Mouse (Mus musculus) CH12.LX (cell line): ENCODE results near the gene Cblc. TPM values are rescaled to one million over a fixed set of nuclear protein-coding genes. Genes with fewer than 3 reads are reported as not detected.
A peak's percentile ranks its signal among the peaks of the same experiment; 100 is the strongest.

Experiments
- DNase-seq: peaks from one replicate; pipeline ENCODE4 v3.0.0-alpha.2; 2013; ENCODE audit errors: extremely low read depth
- H3K27ac ChIP-seq: 2 replicates; pipeline ENCODE4 v1.5.1; 2012; ENCODE audit warnings: low read depth, mild to moderate bottlenecking, control low read depth, moderate library complexity; ENCODE audit not compliant: insufficient read depth
- H3K27me3 ChIP-seq: replicated peaks from 2 replicates; pipeline ENCODE3; 2012; ENCODE audit warnings: inconsistent platforms
- H3K36me3 ChIP-seq, 2 experiments: replicated peaks in 1 of 2; 2 replicates each; pipeline versions ENCODE3 to v1.6.1; 2012; ENCODE audit warnings: inconsistent platforms in 1 of 2, low read length in 1 of 2, mild to moderate bottlenecking in 1 of 2, mixed read lengths in 1 of 2, moderate library complexity in 1 of 2; ENCODE audit not compliant: control insufficient read depth in 1 of 2, insufficient read depth in 1 of 2
- H3K4me1 ChIP-seq, 2 experiments: 2 replicates each; pipeline ENCODE4 v1.6.1; 2012; ENCODE audit warnings: inconsistent platforms in 1 of 2, moderate library complexity in 1 of 2; ENCODE audit not compliant: insufficient read depth in 2 of 2, control insufficient read depth in 1 of 2
- H3K4me2 ChIP-seq: 2 replicates; pipeline ENCODE4 v1.6.1; 2012; ENCODE audit warnings: low read depth, mild to moderate bottlenecking, control low read depth; ENCODE audit not compliant: poor library complexity, insufficient read depth, severe bottlenecking
- H3K4me3 ChIP-seq, 3 experiments: fragments of 150-350 bp in 1 of 3; sonication (generic) in 1 of 3; replicated peaks in 1 of 3; 2 replicates each; pipeline versions ENCODE3 to v1.5.1; 2011 to 2012; ENCODE audit warnings: low read depth in 2 of 3, low read length in 2 of 3, mild to moderate bottlenecking in 2 of 3, moderate library complexity in 2 of 3, control low read depth in 1 of 3, improper control_type of control experiment in 1 of 3, inconsistent platforms in 1 of 3, mixed read lengths in 1 of 3; ENCODE audit not compliant: poor library complexity in 1 of 3
- H3K79me2 ChIP-seq: replicated peaks from 2 replicates; pipeline ENCODE4 v1.6.1; 2012; ENCODE audit warnings: mild to moderate bottlenecking, moderate library complexity; ENCODE audit not compliant: control insufficient read depth, poor library complexity, insufficient read depth, severe bottlenecking; ENCODE audit errors: extremely low read depth
- H3K9ac ChIP-seq: 2 replicates; pipeline ENCODE4 v1.6.1; 2012; ENCODE audit warnings: low read depth, mild to moderate bottlenecking, control low read depth, moderate library complexity; ENCODE audit not compliant: insufficient read depth
- H3K9me3 ChIP-seq: replicated peaks from 2 replicates; pipeline ENCODE3; 2012; ENCODE audit warnings: low read length, inconsistent platforms, mixed read lengths
- BHLHE40 ChIP-seq: IDR thresholded peaks from 2 replicates; pipeline ENCODE4 v1.6.1; 2011; ENCODE audit warnings: mild to moderate bottlenecking, low read depth, low read length, improper control_type of control experiment
- CHD1 ChIP-seq: IDR thresholded peaks from 2 replicates; pipeline ENCODE4 v1.6.1; 2012; ENCODE audit warnings: low read depth, low read length, improper control_type of control experiment, inconsistent platforms
- CHD2 ChIP-seq: IDR thresholded peaks from 2 replicates; pipeline ENCODE4 v1.6.1; 2011; ENCODE audit warnings: low read length, improper control_type of control experiment
- CTCF ChIP-seq, 2 experiments: IDR thresholded peaks in 1 of 2; conservative IDR thresholded peaks in 1 of 2; 2 replicates each; pipeline ENCODE4 v1.5.1; 2011 to 2012; ENCODE audit warnings: low read depth in 2 of 2, low read length in 2 of 2, improper control_type of control experiment in 1 of 2, inconsistent platforms in 1 of 2, mild to moderate bottlenecking in 1 of 2, moderate library complexity in 1 of 2
- E2F4 ChIP-seq: IDR thresholded peaks from 2 replicates; pipeline ENCODE4 v1.6.1; 2011; ENCODE audit warnings: low read depth, low read length, improper control_type of control experiment; ENCODE audit not compliant: insufficient replicate concordance
- ELF1 ChIP-seq: IDR thresholded peaks from 2 replicates; pipeline ENCODE4 v1.6.1; 2014; ENCODE audit warnings: low read depth, mild to moderate bottlenecking, inconsistent platforms, low read length, improper control_type of control experiment
- EP300 ChIP-seq: IDR thresholded peaks from 2 replicates; pipeline ENCODE4 v1.6.1; 2011; ENCODE audit warnings: low read length, improper control_type of control experiment
- ETS1 ChIP-seq: conservative IDR thresholded peaks from 2 replicates; pipeline ENCODE4 v1.6.1; 2012; ENCODE audit warnings: low read depth, mild to moderate bottlenecking, inconsistent platforms, low read length, improper control_type of control experiment, moderate library complexity
- GABPA ChIP-seq: IDR thresholded peaks from 2 replicates; pipeline ENCODE4 v1.6.1; 2012; ENCODE audit warnings: low read depth, low read length, improper control_type of control experiment, inconsistent platforms; ENCODE audit not compliant: insufficient replicate concordance
- HCFC1 ChIP-seq: IDR thresholded peaks from 2 replicates; pipeline ENCODE4 v1.6.1; 2012; ENCODE audit warnings: low read depth, mild to moderate bottlenecking, inconsistent platforms, low read length, improper control_type of control experiment
- IRF4 ChIP-seq: IDR thresholded peaks from 2 replicates; pipeline ENCODE4 v1.6.1; 2014; ENCODE audit warnings: low read depth, mild to moderate bottlenecking, inconsistent platforms, low read length, improper control_type of control experiment
- JUN ChIP-seq: IDR thresholded peaks from 2 replicates; pipeline ENCODE4 v1.6.1; 2011; ENCODE audit warnings: low read depth, mild to moderate bottlenecking, low read length, improper control_type of control experiment, moderate library complexity; ENCODE audit not compliant: insufficient read depth
- JUND ChIP-seq: conservative IDR thresholded peaks from 2 replicates; pipeline ENCODE4 v1.6.1; 2011; ENCODE audit warnings: low read depth, low read length, improper control_type of control experiment
- KAT2A ChIP-seq: IDR thresholded peaks from 2 replicates; pipeline ENCODE4 v1.6.1; 2012; ENCODE audit warnings: low read length, improper control_type of control experiment, inconsistent platforms; ENCODE audit not compliant: insufficient replicate concordance
- MAFK ChIP-seq: IDR thresholded peaks from 2 replicates; pipeline ENCODE4 v1.6.1; 2011; ENCODE audit warnings: low read length, improper control_type of control experiment; ENCODE audit not compliant: insufficient replicate concordance
- MAX ChIP-seq: IDR thresholded peaks from 2 replicates; pipeline ENCODE4 v1.6.1; 2011; ENCODE audit warnings: low read length, improper control_type of control experiment
- MAZ ChIP-seq: IDR thresholded peaks from 2 replicates; pipeline ENCODE4 v1.6.1; 2012; ENCODE audit warnings: low read depth, mild to moderate bottlenecking, inconsistent platforms, low read length, improper control_type of control experiment, moderate library complexity
- MEF2A ChIP-seq: IDR thresholded peaks from 2 replicates; pipeline ENCODE4 v1.6.1; 2014; ENCODE audit warnings: low read depth, mild to moderate bottlenecking, inconsistent platforms, low read length, improper control_type of control experiment, borderline replicate concordance
- MXI1 ChIP-seq: IDR thresholded peaks from 2 replicates; pipeline ENCODE4 v1.6.1; 2011; ENCODE audit warnings: mild to moderate bottlenecking, low read depth, low read length, improper control_type of control experiment
- MYC ChIP-seq: IDR thresholded peaks from 2 replicates; pipeline ENCODE4 v1.6.1; 2011; ENCODE audit warnings: low read depth, mild to moderate bottlenecking, improper control_type of control experiment, low read length
- NELFE ChIP-seq: IDR thresholded peaks from 2 replicates; pipeline ENCODE4 v1.6.1; 2011; ENCODE audit warnings: low read depth, low read length, improper control_type of control experiment
- NRF1 ChIP-seq: IDR thresholded peaks from 2 replicates; pipeline ENCODE4 v1.6.1; 2014; ENCODE audit warnings: low read depth, mild to moderate bottlenecking, inconsistent platforms, low read length, improper control_type of control experiment, moderate library complexity
- PAX5 ChIP-seq: IDR thresholded peaks from 2 replicates; pipeline ENCODE4 v1.6.1; 2012; ENCODE audit warnings: low read length, inconsistent platforms, mixed read lengths
- POLR2A ChIP-seq: IDR thresholded peaks from 2 replicates; pipeline ENCODE4 v1.6.1; 2011; ENCODE audit warnings: low read depth, mild to moderate bottlenecking, improper control_type of control experiment, low read length
- POLR2AphosphoS2 ChIP-seq: IDR thresholded peaks from 2 replicates; pipeline ENCODE4 v1.6.1; 2011; ENCODE audit warnings: low read depth, low read length, improper control_type of control experiment
- RAD21 ChIP-seq: IDR thresholded peaks from 2 replicates; pipeline ENCODE4 v1.6.1; 2011; ENCODE audit warnings: low read depth, mild to moderate bottlenecking, low read length, improper control_type of control experiment, moderate library complexity
- RCOR1 ChIP-seq: conservative IDR thresholded peaks from 2 replicates; pipeline ENCODE4 v1.6.1; 2012; ENCODE audit warnings: low read depth, mild to moderate bottlenecking, inconsistent platforms, low read length, improper control_type of control experiment
- SIN3A ChIP-seq: IDR thresholded peaks from 2 replicates; pipeline ENCODE4 v1.6.1; 2012; ENCODE audit warnings: low read length, improper control_type of control experiment, inconsistent platforms
- SMC3 ChIP-seq: IDR thresholded peaks from 2 replicates; pipeline ENCODE4 v1.6.1; 2011; ENCODE audit warnings: low read depth, low read length, improper control_type of control experiment
- TBP ChIP-seq: conservative IDR thresholded peaks from 2 replicates; pipeline ENCODE4 v1.6.1; 2011; ENCODE audit warnings: low read depth, low read length, improper control_type of control experiment
- TCF12 ChIP-seq: IDR thresholded peaks from 2 replicates; pipeline ENCODE4 v1.6.1; 2014; ENCODE audit warnings: low read depth, mild to moderate bottlenecking, inconsistent platforms, low read length, improper control_type of control experiment
- UBTF ChIP-seq: IDR thresholded peaks from 2 replicates; pipeline ENCODE4 v1.6.1; 2012; ENCODE audit warnings: low read depth, mild to moderate bottlenecking, inconsistent platforms, low read length, improper control_type of control experiment, moderate library complexity
- USF1 ChIP-seq: IDR thresholded peaks from 2 replicates; pipeline ENCODE4 v1.6.1; 2014; ENCODE audit warnings: low read depth, mild to moderate bottlenecking, inconsistent platforms, low read length, improper control_type of control experiment
- USF2 ChIP-seq: conservative IDR thresholded peaks from 2 replicates; pipeline ENCODE4 v1.6.1; 2011; ENCODE audit warnings: low read depth, low read length, improper control_type of control experiment
- ZC3H11A ChIP-seq: IDR thresholded peaks from 2 replicates; pipeline ENCODE4 v1.6.1; 2012; ENCODE audit warnings: low read depth, mild to moderate bottlenecking, inconsistent platforms, low read length, improper control_type of control experiment
- ZKSCAN1 ChIP-seq: IDR thresholded peaks from 2 replicates; pipeline ENCODE4 v1.6.1; 2012; ENCODE audit warnings: low read depth, inconsistent platforms, low read length, improper control_type of control experiment, borderline replicate concordance
- ZMIZ1 ChIP-seq: IDR thresholded peaks from 2 replicates; pipeline ENCODE4 v1.6.1; 2012; ENCODE audit warnings: low read depth, mild to moderate bottlenecking, inconsistent platforms, low read length, improper control_type of control experiment
- ZNF384 ChIP-seq: IDR thresholded peaks from 2 replicates; pipeline ENCODE4 v1.6.1; 2012; ENCODE audit warnings: low read depth, low read length, improper control_type of control experiment, inconsistent platforms
- dilution Hi-C: fragments of 300-500 bp; cut with MboI; formaldehyde crosslinking; loops from 2 replicates; pipeline ENCODE4 v1.14.3; 2020; ENCODE audit warnings: low sequenced_read_pairs; ENCODE audit not compliant: extremely low pct_unique_long_range_greater_than_20kb, extremely low pct_ligation_motif_present
- in situ Hi-C: fragments of 300-500 bp; cut with MboI; formaldehyde crosslinking; loops from 3 replicates; pipeline ENCODE4 v1.14.3; 2019; ENCODE audit warnings: low sequenced_read_pairs, low pct_ligation_motif_present, low pct_unique_long_range_greater_than_20kb, mixed read lengths
- polyA plus RNA-seq: library from polyadenylated mRNA; unstranded; fragments of >175 nt; gene quantifications from 2 replicates; pipeline ENCODE4 v1.2.1, GENCODE M21; 2012; ENCODE audit warnings: low read depth; ENCODE audit not compliant: insufficient read length
- total RNA-seq, 2 experiments: library from RNA; depleted of rRNA; stranded (reverse); fragments of 300-350 nt in 1 of 2; fragments of >200 nt in 1 of 2; gene quantifications; 2 replicates each; pipeline ENCODE4 v1.2.3; 2012 to 2014

Gene Cblc
- total and polyA plus RNA-seq, 3 experiments: 6.4 to 30.8 (median 13.4) TPM

DNA sequence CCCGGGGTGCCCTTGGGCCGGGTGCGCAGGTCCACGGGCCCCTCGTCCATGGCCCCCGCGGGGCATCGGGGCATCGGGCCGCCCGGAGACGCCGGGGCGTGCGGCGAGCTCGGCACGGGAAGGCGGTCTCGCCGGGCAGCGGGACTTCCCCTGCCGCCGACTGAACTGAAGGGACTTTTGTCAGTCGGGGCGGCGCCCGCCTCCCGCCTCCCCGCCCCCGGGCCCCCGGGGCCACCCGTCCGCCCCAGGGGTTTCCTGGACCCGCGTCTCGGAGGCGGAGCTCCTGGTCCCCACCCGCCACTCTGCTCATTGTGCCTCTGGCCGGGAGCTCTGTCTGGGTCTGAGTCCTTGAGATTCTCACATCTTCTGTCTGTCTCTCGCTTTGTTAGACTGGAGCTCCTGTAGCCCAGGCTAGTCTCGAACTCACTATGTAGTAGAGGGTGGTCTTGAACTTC lies 26.0 kb upstream of the Cblc start, which contains the start of gene Bcl3:
Bcl3 (minus strand) TSS at position 167 of the 455 bp plus-strand sequence.
- Histone ChIP-seq H3K36me3 (peaks cover 16 to 31% of the 10 kb centered on the region in 2 experiments), H3K4me3 (peak within 1 kb of the TSS; percentile 72 to 92 (median 82)), H3K27ac (peak within 1 kb of the TSS; percentile 97), H3K9ac (peak within 1 kb of the TSS; percentile 93), H3K9me3 (peaks cover 5% of the 10 kb centered on the region), H3K27me3 (no peaks in the 10 kb centered on the region), H3K4me2 (peak within 1 kb of the TSS; percentile 77), H3K4me1 (peaks cover 30 to 57% of the 10 kb centered on the region in 2 experiments), H3K79me2 (peaks cover 34% of the 10 kb centered on the region)
- dilution Hi-C loops (no loop called here), in situ Hi-C loops (no loop called here)
- TF ChIP-seq ETS1 (peak; percentile 49), EP300 (no peak), BHLHE40 (peak; percentile 92), ZMIZ1 (no peak; the same call in 1 of the 2 replicates), USF1 (no peak), MXI1 (peak; percentile 44; the same call in 1 of the 2 replicates), RAD21 (no peak; the same call in 1 of the 2 replicates), CHD2 (peak; percentile 21), MAZ (peak; percentile 74; the same call in 1 of the 2 replicates), MEF2A (peak; percentile 25; the same call in 1 of the 2 replicates), NRF1 (0 out of 2 replicates have a peak, but pooled peaks have one; percentile 22), ZNF384 (no peak), E2F4 (no peak), GABPA (no peak), MAX (no peak), SIN3A (peak; percentile 71), USF2 (no peak), POLR2AphosphoS2 (no peak), MAFK (no peak), ELF1 (peak; percentile 42), UBTF (peak; percentile 82), CTCF (conservative IDR thresholded peaks at IDR 0.05 in 1 of 2, IDR thresholded peaks at IDR 0.05 in 1 of 2; ENCODE audit: low read depth in 2 of 2, low read length in 2 of 2) (no peak), RCOR1 (no peak), ZC3H11A (no peak), NELFE (peak; percentile 35; the same call in 1 of the 2 replicates), JUN (no peak), POLR2A (peak; percentile 70), JUND (no peak), MYC (no peak), TCF12 (peak; percentile 77), CHD1 (no peak), HCFC1 (no peak), TBP (no peak), ZKSCAN1 (no peak), KAT2A (no peak), IRF4 (peak; percentile 66), PAX5 (no peak), SMC3 (no peak)
- peak; percentile 62 for DNase-seq
